Mouse (Mus musculus): ENCODE measurements around the gene Nup54.

Gene Nup54

GRCm38 (mm10) chr5:92372605-92373004, 62.4 kb downstream of the Nup54 start:
- no peak for DNase-seq

- DNase-seq: no peak
Observed at GRCm38 (mm10) chr5:92371361-92371976, 63.5 kb downstream of the Nup54 start.

- no peak for DNase-seq
Observed at GRCm38 (mm10) chr5:92370891-92371290, 64.1 kb downstream of the Nup54 start.

- DNase-seq: no peak
Observed at GRCm38 (mm10) chr5:92370392-92370791, 64.6 kb downstream of the Nup54 start.

GRCm38 (mm10) chr5:92369151-92369994, 65.6 kb downstream of the Nup54 start:
- peak; percentile 43 for DNase-seq

- no peak for DNase-seq
Observed at GRCm38 (mm10) chr5:92368392-92368791, 66.6 kb downstream of the Nup54 start.

GRCm38 (mm10) chr5:92366565-92366964, 68.5 kb downstream of the Nup54 start:
- DNase-seq: no peak

All from right cerebral cortex, postnatal 14 days (tissue).